Mouse (Mus musculus): ENCODE results near the gene Loxl1.

DNA sequence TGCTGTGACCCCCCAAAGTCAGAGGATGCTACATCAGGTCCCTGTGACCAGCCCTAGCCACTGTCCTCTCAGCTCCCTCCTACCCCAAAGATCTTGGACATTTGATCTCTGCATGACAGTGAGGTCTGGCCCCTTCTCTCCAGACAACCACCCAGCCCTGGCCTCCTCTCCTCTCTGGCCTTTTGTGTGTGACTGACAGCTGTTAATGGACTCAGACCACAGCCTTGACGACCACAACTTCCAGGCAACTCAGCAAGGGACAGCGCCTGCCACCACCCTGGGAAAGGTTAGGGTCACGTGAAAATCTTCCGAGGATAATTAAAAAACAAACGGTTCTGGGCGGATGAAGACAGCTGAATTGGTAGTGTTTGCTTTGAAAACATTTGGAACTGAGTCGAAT lies 18.5 kb downstream of the Loxl1 start:
- no peak for TF ChIP-seq EP300 (IDR thresholded peaks at IDR 0.05; ENCODE audit: low read depth)
- TF ChIP-seq CTCF (IDR thresholded peaks at IDR 0.05; ENCODE audit: low read depth), result no peak

Measured in liver, postnatal 0 days (tissue).